Mouse (Mus musculus) gastrocnemius, adult 8-10 months (tissue): ENCODE results near the gene Rpp38. TPM values are rescaled to one million over a fixed set of nuclear protein-coding genes. Genes with fewer than 3 reads are reported as not detected.

Experiments
- DNase-seq, 2 experiments: peaks; one replicate each; pipeline ENCODE4 v3.0.0; 2022; ENCODE audit warnings: low spot score in 2 of 2
- total RNA-seq, 4 experiments: library from RNA; stranded (reverse); gene quantifications; 2 replicates each; pipeline ENCODE4 v1.2.4; 2022

Gene Rpp38
- total RNA-seq, result 1 to 10 TPM; 5.3 to 9.1 (median 6.3) TPM

DNA sequence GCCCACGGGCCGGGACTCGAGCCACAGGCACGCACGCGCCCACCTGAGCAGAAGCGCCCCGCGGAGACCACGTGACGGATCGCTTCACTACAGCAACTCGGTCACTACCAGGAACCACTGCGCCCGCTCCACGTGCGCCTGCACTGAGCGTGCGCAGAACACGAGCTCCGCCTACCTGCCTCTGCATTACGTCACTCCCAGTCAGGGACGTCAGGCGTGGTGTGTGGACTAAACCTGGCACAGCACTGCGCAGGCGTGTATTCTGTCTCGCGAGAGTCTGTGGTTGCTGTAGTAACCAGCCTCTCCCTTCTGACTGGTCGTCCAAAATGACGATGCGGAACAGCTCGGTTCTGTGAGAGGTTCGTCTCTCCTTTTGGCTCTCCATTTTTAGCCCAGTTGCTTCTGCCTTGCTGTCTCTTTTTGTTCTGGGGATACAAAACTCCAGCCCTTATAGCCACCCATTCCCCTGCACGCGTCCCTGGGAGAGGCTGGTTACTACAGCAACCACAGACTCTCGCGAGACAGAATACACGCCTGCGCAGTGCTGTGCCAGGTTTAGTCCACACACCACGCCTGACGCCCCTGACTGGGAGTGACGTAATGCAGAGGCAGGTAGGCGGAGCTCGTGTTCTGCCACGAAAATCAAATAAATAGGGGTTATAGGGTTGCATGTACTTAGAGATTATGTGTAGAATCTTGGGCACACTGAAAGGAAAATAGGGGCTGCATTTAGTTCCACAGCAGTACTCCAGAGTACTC lies at the start of gene Rpp38:
Gene Rpp38, minus strand, starts transcription at position 160 of the 759 bp plus-strand sequence.
- peak; percentile 97 for DNase-seq

DNA sequence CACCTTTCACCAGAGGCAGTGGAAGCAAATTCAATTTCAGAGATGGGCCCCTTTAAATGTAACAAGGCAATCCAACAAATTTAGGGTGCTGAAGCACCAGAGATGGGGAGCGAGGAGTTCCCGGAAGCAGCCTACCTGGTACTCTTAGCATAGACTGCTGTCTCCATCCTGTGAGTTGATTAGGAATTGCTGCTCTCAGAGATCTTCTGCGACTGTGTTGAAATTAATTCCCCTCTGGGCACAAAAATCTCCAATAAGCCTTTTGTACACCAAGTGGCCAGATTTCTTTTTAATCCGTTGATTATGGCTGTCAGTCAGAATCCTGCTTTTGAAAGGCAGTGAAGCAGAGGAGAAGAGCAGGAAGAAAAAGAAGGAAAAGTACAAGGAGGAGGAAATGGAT lies 32.7 kb upstream of the Rpp38 start:
- DNase-seq, result no peak

- DNase-seq, result no peak
Observed at GRCm38 (mm10) chr2:3361067-3361466, 28.6 kb upstream of the Rpp38 start.

- DNase-seq, result no peak
Observed at GRCm38 (mm10) chr2:3357887-3358286, 25.4 kb upstream of the Rpp38 start.

DNA sequence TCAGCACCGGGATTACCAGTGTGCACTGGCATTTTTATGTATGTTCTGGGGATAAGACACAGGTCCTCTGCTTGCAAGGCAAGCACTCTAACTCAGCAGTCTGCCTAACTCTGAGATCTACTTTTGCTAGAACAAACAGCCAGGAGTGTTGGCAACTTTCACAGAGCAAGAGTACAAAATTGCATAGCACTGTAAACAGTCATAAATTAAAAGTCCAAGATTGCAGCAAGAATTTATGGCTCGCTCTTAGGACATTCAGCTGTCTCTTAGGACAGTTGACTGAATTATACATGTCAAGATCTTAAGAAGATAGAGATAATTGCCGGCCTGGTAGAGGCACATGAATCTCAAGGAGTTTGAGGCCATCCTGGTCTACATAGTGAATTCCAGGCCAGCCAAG lies 23.9 kb upstream of the Rpp38 start:
- DNase-seq, result no peak

- no peak for DNase-seq
Observed at GRCm38 (mm10) chr2:3355793-3356192, 23.4 kb upstream of the Rpp38 start.

- DNase-seq, result no peak
Observed at GRCm38 (mm10) chr2:3353160-3353559, 20.7 kb upstream of the Rpp38 start.

DNA sequence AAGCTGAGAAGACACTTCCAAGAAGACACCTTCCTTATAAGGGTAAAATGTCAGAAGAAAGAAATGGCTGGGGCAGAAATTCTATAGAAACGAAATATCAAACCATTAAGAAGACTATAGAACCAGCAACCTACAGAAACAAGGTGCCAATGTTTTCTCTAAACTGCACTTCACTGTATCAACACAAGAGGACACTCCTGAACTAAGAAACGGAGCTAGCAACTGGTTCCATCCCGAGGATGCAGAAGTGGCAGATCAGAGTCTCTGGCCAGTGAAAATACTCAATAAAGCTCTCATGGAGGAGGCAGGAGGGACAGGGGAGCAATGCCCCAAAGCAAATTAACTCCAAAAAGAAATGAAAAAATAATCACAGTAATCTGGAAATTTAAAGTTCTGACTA lies 16.5 kb upstream of the Rpp38 start:
- DNase-seq, result no peak

DNA sequence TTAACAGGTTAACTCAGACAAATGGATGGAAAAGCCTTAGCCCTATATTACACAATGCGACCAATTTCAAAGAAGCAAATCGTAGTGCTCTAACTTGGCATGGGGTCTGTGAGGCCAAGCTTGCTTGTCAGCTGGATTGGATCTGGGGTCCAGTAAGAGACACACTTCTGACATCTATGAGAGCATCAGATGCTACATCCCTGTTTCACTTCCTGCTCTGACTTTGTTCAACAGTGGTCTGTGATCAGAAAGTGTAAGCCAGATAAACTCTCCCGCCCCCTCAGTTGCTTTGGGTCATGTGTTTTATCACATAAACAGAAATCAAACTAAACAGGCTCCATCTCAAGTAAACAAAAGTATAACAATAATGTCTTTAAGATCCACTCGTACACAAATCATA lies 16.0 kb upstream of the Rpp38 start:
- DNase-seq, result no peak

- peak in 1 of 2 experiments; percentile 10 for DNase-seq
Observed at GRCm38 (mm10) chr2:3335611-3336301, 3.3 kb upstream of the Rpp38 start, which contains the start of gene Acbd7. Acbd7 (plus strand) TSS chr2:3336168.

- DNase-seq, result no peak
Observed at GRCm38 (mm10) chr2:3333761-3334160, 1.3 kb upstream of the Rpp38 start.

DNA sequence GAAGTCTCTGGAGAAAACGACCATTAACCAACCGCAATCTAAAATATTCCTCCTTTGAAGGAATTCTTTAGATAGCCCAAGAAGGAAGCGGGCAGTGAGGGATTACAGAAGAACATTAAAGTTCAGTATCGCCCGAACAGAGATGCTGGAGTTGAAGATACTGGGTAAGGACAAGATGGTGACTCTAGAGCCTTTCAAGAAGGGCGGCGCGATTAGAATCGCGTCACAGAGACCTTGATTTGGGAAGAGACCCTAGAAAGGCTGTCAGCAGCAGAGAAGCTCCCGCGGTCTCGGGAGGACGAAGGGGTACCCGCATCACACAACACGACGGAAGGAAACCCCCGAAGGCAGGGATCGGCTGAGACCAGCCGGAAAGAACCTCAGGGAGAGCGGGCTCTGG lies 387 bp downstream of the Rpp38 start:
- no peak for DNase-seq

GRCm38 (mm10) chr2:3331071-3331703 lies 1.3 kb downstream of the Rpp38 start:
- no peak for DNase-seq

GRCm38 (mm10) chr2:3327351-3327750 lies 5.1 kb downstream of the Rpp38 start:
- peak; percentile 35 to 43 for DNase-seq

- DNase-seq, result no peak
Observed at GRCm38 (mm10) chr2:3326547-3326946, 5.9 kb downstream of the Rpp38 start.

GRCm38 (mm10) chr2:3324381-3325130 lies 7.9 kb downstream of the Rpp38 start:
- no peak for DNase-seq

DNA sequence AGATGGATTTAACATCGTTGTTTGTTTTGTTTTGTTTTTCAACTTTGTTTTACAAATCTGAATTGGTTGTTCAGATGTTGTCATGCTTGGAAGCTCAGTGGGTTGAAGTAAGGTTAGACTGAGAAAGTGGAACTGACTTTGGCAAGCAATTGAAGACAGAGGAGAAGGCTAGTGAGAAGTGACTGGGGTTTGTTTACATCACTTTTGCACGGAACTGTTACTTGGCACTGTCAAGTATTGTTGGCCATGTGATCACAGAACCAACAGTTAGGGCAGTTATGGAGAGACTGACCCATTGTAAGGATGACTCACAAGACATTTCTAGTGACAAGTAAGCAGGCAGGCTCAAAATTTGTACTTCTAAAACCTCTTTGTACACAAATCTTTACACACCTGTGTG lies 9.3 kb downstream of the Rpp38 start:
- no peak for DNase-seq

GRCm38 (mm10) chr2:3305426-3306025 lies 26.9 kb downstream of the Rpp38 start:
- peak in 1 of 2 experiments; percentile 13 for DNase-seq

GRCm38 (mm10) chr2:3295826-3296225 lies 36.6 kb downstream of the Rpp38 start:
- no peak for DNase-seq

GRCm38 (mm10) chr2:3292170-3292569 lies 40.3 kb downstream of the Rpp38 start:
- DNase-seq, result no peak

- no peak for DNase-seq
Observed at GRCm38 (mm10) chr2:3289581-3289980, 42.9 kb downstream of the Rpp38 start.
